Mouse (Mus musculus): ENCODE data around the gene Crybb1.

Crybb1 gene

DNA sequence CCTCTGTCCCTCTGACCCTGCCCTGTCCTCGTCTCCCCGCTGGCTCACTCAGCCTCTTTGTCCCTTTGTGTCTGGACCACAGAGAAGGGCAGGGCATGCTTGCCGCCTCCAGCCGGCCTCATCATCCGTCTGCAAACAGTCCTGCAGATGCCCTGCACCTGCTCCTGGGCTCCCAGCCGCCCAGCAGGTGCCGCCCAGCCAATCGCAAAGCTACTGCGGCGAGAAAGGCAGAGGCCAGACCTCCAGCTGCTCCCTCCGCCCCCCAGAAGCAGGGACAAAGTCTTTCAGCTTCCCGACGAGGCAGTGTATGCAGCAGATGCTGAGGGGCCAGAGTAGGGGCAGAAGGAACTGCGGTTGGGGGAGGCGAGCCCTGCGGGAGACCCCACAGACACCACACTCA lies 18.2 kb upstream of the Crybb1 start:
- no peak for DNase-seq (ENCODE audit: low read depth, low spot score)

DNA sequence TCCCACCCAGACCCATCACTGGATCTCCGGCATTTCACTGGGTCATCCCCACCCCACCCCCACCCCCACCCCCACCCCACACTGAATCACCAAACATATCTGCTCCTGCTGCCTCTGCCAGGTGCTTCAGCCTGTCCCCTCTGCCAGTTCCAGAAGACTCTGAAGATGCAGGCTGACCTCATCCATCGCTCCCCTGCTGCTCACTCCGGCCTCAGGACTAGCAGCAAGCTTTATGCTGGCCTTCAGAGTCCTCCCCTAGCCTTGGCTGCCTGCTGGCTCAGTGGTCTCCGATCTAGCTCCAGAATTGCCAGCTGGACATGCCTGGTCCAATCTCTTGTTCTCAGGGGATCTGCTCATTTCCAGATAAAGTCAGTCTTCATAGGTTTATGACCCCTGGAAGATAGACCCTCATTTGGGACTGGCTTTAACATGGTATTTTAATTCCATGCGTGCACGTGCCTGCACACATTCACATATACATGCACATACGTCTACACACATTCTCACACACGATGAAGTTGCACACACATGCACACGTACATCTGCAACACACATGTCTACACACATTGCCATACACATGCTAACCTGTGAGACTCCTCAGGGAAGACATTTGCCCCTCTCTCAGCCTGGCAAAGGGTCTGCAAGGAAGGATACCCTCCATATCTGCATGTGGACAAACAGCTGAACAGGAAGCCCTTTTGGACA lies 17.6 kb upstream of the Crybb1 start:
- no peak for DNase-seq (ENCODE audit: low read depth, low spot score)

DNA sequence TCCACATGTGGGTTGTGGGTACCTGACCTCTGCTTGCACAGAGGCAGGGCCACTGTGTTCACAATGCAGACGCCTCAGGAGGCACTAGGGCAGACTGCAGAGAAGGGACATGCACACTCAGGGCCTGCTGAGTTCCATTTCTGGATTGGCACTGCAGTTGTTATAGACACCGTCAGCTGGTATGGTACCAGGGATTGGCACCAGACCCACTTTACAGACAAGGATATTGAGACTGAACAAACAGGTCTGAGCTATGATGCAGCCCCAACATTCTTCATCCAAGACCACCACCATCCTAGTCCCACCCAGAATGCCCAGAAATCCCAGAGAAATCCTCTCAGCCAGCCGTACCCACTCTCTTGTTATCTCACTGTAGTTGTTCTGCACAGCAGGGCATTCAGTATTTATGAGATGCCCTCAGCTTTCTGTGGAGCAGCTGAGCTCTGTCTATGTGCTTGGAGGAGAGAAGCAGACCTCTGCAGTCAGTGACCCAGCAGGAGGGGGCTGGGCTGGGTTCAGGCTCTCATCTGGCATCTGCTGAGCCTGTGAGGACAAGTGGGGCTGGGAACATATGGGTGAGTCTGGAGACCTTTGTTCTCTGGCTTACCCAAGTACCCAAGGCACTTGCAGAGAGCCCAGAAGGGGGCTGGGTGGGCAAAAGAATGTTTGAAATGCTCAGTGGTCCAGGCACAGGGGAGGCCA lies 16.7 kb upstream of the Crybb1 start:
- DNase-seq (ENCODE audit: low read depth, low spot score), result no peak

DNA sequence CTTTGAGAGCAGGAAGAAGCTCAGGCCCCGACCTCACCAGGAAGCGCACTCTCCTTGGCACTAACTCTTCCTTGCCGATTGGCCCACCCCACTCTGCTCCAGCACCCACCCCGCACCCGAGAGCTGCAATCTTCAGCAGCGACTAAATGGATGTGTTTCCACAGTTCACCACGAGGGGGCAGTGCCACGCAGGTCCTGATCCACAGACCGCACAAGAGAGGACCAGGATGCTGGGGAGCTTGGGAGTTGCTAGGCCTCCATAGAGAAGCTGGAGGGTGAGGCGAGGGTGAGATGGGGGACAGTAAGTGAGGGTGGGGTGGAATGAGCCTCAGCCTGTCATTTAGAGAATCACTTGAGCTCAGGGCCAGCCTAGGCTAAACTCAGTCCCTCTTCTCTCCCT lies 14.9 kb upstream of the Crybb1 start:
- peak; percentile 50 for DNase-seq (ENCODE audit: low read depth, low spot score)

DNA sequence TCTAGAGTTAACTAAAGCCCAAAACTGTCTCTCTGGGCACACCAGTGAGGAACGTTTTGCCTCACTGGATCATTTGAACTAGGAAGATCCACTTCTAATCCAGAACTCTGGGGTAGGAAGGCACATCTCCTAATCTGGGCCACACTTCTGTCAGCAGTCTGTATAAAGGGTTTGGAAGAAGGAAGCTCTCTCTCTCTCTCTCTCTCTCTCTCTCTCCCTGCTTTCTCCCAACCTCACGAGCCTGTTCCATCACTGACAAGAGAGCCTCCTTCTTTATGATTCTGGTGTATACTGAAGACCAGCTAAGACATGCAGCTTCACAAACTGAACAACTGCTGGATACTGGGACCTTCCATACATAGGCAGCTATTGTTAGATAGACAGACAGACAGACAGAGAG lies 13.8 kb upstream of the Crybb1 start:
- DNase-seq (ENCODE audit: low read depth, low spot score), result no peak

DNA sequence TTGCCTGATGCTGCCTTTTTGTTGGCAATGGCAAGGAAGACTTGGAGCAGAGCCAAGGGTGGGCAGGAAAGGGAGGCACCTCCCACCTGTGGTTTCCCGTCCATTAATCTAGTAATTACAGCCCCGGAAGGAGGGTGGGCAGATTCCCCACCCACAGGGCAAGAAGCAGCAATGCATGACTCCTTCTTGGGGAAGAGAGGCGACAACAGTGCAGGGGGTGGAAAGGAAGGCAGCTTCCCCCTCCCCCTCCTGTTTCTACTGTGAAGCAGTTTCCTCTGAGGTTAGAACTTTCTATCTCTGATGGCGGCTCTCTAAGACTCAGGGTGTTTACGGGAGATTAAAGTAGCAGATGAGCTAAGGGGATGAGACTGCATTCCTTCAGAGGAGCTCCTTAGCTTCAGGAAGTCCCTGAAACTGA lies 13.2 kb upstream of the Crybb1 start:
- DNase-seq (ENCODE audit: low read depth, low spot score), result no peak

DNA sequence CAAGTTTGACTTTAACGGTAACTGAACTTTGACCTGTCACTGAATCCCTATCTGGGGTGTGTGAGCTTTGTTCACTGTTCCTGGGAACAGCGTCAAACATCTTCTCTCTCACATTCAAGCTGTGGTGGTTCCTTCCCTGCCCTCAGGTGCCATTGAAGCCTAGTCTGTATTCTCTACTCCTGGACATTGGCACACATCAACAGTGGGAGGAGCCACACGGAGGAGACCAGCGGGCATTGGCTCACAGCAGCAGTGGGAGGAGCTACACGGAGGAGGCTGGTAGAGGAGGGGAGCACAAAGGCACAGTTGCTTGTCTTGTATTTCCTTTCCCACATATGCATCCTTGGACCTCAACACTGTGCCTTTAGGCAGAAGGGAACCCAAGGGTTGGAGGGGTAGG lies 12.6 kb upstream of the Crybb1 start:
- no peak for DNase-seq (ENCODE audit: low read depth, low spot score)

DNA sequence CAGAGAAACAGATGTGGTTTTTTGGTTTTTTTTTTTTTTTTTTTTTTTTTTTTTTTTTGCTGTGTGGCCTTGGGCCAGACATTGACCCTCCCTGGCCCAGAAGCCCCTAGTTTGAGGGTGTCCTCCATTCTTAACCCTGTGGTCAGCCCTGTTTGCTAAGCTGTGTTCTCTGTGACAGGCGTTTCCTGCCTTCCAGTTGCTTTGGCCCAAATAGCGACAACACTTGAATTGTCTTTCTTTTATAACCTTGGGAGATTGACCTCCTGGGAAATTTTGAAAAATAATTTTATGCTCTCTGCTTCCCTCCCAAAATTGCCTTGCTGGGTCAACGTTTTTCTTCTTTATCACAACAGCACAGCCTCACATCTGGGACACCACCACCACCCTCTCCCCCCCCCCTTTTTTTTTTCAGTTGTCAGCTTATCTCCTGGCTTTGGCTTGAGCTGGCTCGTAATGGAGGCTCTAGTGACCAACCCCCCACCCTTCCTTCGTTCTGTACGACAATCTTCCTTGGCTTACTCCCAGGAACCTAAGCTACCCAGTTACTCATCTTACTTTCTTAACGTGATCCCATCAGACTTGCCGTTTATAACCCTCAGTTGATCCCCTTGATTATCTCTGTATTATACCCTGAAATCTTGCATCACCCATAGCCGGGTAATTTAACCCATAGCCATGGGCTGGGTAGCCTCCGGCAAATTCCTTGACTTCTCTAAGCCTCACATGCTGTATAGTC lies 11.9 kb upstream of the Crybb1 start:
- DNase-seq (ENCODE audit: low read depth, low spot score), result no peak

DNA sequence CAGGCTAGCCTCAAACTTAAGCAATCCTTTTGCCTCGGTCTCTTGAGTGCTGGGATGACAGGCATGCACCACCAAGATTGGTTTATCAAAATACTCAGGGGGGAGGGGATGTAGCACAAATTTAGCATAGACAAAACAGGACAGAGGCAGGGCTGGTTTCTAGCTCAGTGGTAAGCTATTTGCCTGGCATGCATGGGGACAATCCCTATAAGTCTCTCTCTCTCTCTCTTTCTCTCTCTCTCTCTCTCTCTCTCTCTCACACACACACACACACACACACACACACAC lies 11.4 kb upstream of the Crybb1 start:
- no peak for DNase-seq (ENCODE audit: low read depth, low spot score)

DNA sequence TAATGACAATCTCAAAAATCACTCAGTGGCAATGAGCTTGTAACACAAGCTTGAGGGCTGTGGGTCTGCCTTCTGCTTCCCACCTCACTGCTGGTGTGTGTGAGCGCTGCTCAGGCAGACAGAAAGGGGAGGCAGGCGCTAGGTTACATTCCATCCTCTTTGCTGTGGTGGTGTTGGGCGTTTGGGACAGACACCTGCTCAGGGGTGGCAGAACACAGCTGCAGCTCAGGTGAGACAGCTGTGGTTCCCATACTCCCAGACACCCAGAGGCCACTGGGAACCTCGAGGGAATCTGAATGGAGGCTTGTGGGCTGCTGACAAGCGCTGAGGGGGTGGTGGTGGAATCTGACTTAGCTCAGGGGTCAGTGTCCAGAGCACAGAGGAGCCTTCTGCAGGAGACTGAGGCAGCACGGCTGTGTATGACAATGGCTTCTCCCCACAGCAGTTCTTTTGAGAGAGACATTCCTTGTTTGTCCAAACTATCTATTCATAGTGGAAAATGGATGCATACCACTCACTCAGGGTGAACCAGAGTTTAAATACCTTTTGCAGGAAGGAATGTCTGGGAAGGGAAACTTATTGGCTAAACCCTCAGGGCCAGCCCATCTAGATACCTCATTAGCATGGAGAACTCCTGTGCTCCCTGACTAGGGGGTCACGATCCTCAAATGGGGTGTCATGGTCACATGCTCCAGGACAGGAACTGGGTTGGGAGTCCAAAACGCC lies 10.6 kb upstream of the Crybb1 start:
- no peak for DNase-seq (ENCODE audit: low read depth, low spot score)

DNA sequence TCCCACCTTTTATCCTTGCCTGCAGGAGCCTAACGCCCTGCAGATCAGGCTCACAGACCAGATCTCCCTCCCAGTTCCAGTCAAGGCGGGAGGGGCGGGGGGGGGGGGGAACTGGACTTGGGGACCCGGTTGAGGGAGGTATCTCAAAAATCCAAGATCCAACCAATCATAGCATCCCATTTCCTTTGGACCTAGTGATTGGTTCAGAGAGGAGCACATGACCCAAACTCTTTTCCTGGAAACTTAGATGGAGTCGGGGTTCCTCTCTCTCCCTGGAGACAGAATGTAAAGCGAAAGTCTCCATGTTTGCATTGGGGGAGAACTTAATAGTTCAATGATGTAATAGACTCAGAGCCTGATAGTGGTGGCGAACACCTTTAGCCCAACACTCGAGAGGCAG lies 8.2 kb upstream of the Crybb1 start:
- no peak for DNase-seq (ENCODE audit: low read depth, low spot score)

DNA sequence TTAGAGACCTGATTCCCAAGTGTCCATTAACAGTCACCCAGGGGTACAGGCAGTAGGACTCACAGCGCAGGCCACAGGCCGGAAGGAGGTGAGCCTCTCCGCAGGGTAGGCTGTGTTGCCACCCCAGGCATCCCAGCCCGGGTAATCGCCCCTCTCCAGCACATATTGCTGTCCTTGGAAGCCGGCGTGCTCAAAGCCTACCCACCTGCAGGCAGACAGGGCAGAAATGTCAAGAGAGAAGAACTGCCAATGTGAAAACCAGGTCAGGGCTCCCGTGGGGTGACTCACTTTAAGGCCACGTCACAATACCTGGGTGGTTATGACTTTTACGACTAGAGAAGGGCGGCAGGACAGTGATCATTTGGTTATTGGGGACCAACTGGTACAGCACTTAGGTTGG lies 6.5 kb upstream of the Crybb1 start:
- DNase-seq (ENCODE audit: low read depth, low spot score), result no peak

DNA sequence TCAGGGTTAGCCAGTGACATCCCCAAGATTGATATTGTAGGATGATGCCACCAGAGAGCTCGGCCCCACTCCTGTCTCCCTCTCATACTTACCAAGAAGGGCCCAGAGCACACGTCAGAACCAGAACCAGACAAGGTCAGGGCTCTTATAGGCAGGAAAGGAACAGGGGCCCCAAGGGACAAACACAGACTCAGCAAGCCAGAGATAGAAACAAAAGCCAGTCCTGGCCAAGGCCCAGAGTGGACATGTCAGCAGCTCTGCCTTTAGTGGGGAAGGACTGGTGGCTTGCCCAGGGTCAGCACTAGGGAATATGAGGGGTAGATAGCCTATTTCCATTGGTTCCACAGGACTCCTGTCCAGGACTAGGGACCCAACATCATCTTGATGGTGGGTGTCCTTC lies 3.2 kb upstream of the Crybb1 start, which contains the start of gene Cryba4:
Gene Cryba4 (minus strand): TSS at position 119 of the 400 bp plus-strand sequence.
- no peak for DNase-seq (ENCODE audit: low read depth, low spot score)

DNA sequence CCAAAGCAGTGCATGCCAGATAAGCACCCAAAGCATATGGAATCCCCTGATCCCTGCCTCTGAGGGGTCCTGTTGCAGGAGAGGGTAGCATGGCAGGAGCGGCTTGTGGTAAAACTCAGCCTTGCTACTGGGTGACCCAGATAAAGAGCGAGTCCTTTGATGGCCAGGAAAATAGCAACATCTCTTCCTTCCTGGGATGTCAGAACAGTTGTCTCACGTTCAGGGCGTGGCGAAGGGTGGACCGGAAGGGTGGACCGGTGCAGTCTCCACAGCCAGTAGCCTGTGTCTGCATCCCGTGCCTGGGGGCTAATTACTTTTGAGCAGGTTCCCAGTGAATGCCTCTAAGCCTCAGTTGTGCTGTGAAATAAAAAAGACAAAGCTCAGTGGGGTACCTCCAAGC lies 2.4 kb upstream of the Crybb1 start:
- no peak for DNase-seq (ENCODE audit: low read depth, low spot score)

DNA sequence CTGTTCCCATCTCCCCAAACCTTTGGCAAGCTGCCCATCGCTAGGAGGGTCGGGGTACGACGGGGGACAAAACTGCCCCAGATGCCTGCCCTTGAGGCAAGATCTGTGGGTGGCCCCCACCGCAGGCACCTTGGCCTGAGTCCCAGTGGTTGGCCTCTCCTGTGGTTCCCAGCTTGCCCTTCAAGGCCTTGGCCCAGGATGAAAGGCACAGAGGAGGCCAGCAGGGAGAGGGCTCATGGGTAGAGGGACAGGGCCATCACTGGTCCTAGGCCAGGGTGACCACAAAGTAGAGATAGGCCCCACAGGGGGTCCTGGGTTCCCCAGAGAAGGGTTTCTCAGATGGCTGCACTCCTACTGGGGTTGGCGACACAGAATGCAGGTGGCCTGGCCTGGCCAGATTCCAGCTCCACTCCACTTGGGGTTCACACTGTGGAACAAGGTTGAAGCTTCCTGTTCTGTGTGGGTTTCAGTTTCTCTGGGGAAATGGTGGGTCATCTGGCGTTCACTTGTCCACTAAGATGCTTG lies 1.3 kb upstream of the Crybb1 start:
- DNase-seq (ENCODE audit: low read depth, low spot score), result no peak

DNA sequence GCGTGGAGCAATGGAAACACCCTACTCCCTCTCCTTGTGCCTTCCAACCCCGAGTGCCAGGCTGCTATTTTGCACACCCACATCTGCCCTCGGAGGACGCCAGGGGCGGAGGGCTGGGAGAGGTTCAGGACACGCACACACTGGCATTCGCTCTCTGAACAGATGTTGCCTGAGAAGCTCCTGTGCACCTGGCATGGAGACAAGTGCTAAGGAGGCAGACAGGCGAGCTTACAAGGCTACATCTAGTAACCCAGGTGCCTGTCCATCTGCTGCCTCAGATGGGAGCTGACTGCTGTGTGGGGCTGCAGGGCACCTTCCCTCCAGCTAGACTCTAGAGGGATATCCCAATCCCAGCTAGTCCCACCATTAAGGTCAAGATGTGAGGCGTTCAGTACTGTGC lies 842 bp downstream of the Crybb1 start:
- DNase-seq (ENCODE audit: low read depth, low spot score), result no peak

DNA sequence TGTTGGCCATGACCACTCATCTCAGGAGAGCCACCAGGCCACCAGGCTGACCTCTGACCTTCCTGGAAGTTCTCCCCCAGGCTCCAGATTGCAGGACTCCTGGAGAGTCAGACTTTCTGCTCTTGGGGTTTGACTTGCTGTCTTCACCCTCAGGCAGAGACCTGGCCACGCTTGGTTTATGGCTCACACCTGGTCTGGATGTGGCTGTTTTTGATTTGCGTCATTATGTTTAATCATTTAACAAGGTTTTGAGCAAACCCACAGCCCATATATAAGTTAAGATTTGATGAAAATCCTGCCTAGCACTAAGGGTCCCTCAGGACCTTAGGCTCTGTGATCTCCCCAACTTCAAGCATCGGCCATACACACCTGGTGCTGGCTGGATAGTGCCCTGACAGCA lies 2.3 kb downstream of the Crybb1 start:
- DNase-seq (ENCODE audit: low read depth, low spot score), result no peak

DNA sequence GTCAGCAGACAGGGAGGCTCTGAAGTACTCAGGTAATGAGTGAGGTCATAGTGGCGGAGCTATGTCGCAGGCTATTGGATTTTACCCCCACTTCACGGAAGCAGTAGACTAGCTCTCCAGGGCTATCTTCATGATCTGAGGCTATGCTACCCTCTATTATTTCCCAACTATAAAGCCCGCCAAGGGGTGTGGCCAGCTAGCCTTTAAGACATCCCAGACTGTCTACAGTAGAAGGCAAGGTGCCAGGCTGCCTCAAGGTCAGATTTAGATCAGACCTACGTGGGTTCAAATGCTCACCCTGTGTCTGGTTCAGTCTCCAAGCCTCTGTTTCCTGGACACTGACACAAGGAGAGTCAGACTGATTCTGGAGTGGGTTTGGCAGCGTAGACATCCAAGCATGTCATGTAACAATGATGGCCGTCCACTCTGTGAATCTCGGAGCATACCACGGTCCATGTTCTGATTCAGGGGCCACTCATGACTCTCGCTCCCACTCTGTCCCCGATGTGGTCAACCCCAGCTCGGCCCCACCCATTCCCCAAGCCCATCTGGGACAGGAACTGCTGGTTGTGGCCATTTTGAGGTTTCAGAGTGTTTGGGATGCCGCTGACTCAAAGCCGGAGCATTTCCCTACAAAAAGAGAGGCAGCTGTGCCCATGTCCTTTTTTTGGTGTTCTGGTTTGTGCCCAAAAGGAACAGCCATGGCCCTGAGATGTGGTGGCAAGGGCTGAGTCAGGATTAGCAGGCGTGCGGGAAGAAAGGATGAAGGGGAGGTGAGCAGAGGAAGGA lies 4.4 kb downstream of the Crybb1 start:
- no peak for DNase-seq (ENCODE audit: low read depth, low spot score)

DNA sequence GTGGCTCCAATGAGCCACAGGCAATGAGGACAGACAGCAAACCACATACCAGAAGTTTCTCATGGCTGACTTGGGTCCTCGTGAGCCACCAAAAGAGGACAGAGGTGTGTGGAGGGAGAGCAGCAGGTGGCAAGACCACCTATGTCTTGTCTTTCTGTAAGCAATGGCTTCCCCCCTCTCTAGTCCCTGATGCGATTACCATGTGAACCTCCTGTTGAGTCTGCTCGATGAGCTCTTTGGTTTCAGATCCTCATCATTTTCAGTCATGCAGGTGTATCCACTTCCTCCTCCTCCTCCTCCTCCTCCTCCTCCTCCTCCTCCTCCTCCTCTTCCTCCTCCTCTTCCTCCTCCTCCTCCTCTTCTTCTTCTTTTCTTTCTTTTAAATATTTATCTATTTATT lies 5.2 kb downstream of the Crybb1 start:
- no peak for DNase-seq (ENCODE audit: low read depth, low spot score)

DNA sequence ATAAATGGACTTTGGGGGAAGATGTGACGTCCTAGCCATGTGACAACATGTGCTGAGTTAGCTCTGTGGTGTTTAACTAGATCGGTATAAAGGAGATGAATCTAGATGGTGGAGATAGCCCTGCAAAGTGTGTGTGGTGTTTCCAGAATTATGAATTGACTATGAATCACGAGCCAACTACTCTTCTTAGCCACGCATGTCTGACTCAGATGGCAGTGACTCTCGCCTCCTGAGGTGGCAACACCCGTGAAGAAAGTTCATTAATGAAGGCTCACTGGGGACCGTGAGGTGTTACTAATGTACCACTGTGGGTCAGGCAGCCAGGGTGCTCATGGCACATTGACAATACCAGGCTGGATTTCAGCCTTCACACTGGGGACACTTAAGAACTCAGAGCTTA lies 8.5 kb downstream of the Crybb1 start:
- no peak for DNase-seq (ENCODE audit: low read depth, low spot score)

DNA sequence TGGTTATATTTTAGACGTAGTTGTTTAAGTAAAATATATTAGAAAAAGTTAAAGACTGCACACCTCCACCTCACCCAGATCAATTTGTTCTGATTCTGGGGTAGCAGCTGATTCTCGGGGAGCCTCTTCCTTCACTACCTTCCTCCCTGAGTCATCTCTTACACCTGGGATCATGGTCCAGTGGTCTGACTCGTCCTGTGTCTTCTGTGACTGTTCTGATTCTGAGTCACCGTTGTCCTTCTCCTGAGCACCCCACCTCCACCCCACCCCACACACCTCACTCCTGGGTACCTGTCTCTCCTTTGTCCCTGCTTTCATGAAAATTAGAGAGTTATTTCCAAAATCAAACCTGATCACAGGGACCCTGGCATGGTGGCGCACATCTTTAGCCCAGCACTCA lies 9.5 kb downstream of the Crybb1 start:
- no peak for DNase-seq (ENCODE audit: low read depth, low spot score)

All from retina, adult 2 months (tissue).